Mouse (Mus musculus) layer of hippocampus, adult 2 months (tissue): ENCODE results near the gene Atxn1. TPM values are rescaled to one million over a fixed set of nuclear protein-coding genes. Genes with fewer than 3 reads are reported as not detected.
A peak's percentile ranks its signal among the peaks of the same experiment; 100 is the strongest.

ENCODE experiments used
- DNase-seq, 2 experiments: peaks; one replicate each; pipeline ENCODE4 v3.0.0; 2022; ENCODE audit warnings: low spot score in 2 of 2
- H3K27ac ChIP-seq: fragments of 200-600 bp; 2 replicates; pipeline ENCODE4 v1.8.1; 2022
- H3K4me3 ChIP-seq: fragments of 200-600 bp; 2 replicates; pipeline ENCODE4 v1.8.1; 2022; ENCODE audit warnings: mild to moderate bottlenecking
- CTCF ChIP-seq: fragments of 200-600 bp; conservative IDR thresholded peaks from 2 replicates; pipeline ENCODE4 v1.8.1; 2022; ENCODE audit warnings: antibody characterized with exemption, mild to moderate bottlenecking, moderate library complexity
- total RNA-seq, 2 experiments: library from RNA; stranded (reverse); gene quantifications; 2 replicates each; pipeline ENCODE4 v1.2.3; 2021

Atxn1 gene
- total RNA-seq, 2 experiments from 2014 or later, result 128 to 131 TPM

DNA sequence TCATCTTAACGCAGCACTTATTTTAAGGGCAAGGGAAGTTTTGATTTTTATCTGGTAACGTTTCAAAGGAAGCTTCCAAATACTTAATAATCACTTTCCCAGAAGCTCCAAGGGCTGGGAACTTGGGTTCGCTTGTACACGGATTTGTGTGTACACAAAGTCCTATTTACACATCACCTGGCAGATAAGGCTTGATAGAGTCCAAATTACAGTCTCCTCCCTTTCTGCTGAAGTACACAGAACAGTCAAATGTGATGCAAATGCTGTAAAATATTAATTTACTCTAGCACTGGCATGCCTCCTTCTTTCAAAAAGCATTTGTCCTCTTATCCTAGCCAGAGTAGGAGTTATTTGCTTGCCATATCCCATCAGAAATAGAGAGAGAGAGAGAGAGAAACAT is 6.5 kb downstream of the Atxn1 start:
- Histone ChIP-seq H3K4me3 (no peak overlapping the region), H3K27ac (no peak overlapping the region)
- TF ChIP-seq CTCF, result no peak
- no peak for DNase-seq

DNA sequence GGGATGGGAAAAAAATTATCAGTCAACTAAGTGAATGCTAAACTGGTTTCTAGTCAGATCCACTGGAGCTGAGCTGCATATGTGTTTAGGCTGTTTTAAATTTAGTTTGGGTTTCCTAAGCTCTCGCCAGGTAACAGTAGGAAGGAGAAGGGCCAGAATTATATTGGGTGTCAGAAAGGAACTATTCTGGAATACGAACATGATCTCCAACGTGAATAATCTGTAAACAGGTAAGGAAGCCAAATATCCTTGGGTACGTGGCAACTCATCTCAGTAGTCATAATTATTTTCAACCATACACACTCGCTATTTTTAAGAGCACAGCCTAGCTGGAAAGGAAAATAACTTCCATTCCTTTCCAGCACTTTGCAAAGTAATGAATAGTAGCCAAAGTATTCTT is 7.2 kb downstream of the Atxn1 start:
- Histone ChIP-seq H3K27ac (no peak overlapping the region), H3K4me3 (no peak overlapping the region)
- DNase-seq, result no peak
- no peak for TF ChIP-seq CTCF

DNA sequence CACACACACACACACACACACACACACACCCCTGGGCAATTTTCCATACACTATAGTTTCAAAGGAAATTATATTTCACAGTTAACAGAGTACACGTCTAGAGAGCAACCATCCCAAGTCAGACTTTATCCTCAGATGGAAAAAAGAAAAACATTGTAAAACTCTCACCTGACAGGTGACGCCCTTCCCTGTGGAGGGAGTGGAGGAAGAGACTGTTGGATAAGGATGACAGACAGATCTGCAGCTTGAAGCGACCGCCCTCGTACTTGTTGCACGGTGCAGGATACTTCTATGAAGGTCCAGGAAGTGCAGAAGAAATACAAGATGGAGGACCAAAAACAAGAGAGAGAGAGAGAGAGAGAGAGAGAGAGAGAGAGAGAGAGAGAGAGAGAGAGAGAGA is 8.5 kb downstream of the Atxn1 start:
- Histone ChIP-seq H3K27ac (no peak overlapping the region), H3K4me3 (no peak overlapping the region)
- no peak for DNase-seq
- TF ChIP-seq CTCF, result no peak

DNA sequence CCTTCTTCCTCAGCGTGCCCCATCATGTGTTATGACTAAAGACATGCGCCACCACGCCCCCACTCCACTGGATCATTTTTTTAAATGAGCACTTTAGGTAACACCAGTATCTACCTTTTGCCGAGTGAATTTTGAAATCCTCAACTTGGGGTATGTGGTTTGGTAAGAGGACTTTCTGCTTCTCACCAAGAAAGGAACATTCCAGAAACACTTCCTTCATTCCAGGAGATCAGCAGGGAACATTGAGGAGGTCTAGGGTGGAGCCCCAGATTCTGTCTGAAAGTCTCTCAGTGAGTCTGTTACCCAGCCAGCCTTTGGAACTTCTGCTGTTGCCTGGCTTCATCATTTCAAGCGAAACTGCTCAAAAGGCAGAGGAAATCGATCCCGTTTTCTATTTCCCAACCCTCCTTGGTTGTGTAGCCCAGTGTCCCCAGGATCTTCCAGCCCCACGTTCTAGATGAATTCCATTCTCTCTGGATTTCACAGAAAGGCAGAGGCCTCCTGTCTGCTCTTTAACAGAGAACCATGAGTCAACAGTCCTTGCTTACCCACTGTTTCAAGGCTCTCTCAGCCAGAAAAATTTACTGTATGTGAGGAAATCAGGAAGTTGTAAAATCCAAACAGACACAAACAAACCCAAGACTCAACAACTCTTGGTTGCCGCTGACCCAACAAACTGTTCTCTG is 9.3 kb downstream of the Atxn1 start:
- no peak overlapping the region for H3K4me3 ChIP-seq
- H3K27ac ChIP-seq, result no peak overlapping the region
- no peak for TF ChIP-seq CTCF
- no peak for DNase-seq

DNA sequence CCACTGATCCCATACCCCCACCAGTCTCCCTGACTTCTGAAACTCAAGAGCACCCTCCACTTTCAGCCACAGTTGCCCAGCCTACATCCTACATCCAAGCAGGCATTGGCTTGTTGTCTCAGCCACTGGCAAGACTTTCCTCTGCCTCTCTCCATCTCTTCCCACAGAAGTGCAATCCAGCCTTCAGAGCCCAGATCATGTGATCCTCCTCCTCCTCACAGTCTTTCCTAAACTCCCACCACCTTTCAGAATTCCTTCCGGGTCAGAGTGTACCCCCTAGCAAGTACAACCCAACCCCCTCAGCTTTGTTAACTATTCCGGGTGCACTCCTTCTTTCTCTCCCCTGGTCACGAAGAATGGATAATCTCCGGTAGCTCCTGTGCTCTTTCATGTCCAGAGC is 11.7 kb downstream of the Atxn1 start:
- no peak for TF ChIP-seq CTCF
- no peak overlapping the region for H3K4me3 ChIP-seq
- no peak for DNase-seq
- H3K27ac ChIP-seq, result no peak overlapping the region

DNA sequence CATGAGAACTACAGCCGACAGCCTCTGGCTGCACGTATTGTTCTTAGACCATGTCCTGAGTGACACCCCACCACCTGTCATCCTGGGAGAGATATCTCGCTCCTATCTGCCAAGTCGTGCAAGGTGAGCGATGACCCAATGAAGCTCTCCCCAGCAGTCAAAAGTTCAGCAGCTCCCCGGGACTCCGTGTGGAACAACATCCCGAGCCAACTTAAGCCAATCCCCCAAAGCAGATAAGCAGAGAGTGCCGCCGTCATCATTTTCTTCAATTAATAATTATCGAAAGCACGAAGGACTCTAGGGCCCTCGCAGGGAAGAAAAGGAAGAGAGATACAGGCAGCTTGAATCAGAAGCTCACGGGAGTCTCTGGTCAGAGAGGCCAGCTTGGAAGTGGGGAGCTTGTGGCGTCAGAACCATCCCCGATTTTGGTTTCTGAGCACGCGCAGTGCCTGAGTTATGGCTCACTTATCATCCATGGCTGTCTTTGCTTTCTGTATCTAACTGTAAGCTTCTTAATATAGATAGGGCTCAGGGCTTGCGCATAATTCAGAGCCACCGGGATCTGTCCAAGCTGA is 13.7 kb downstream of the Atxn1 start:
- Histone ChIP-seq H3K4me3 (no peak overlapping the region), H3K27ac (0 out of 2 replicates have a peak overlapping the region, but pooled peaks have one; percentile 5)
- no peak for DNase-seq
- no peak for TF ChIP-seq CTCF

DNA sequence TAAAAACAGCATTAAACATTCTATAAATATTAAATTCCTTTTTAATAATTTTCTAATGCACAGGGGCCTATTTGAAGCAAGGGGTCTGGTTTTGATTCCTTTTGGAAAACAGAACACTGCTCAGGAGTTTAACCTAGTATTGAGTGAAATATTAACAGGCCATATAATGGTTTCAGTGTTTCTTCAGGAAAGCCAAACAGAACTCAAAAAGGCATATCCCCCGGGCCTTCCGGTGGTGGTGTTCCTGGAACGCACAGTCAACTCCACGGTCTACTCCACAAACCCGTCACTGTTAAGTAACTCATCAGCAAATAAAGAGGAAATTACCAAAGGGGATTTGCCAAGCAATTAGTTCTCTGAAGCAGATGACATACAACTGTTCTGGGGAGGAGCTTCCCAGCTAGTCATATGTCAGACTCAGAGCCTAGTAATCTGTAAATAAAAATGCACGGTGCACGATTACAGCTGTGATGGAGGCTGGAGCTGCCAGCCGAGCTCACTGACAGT is 14.4 kb downstream of the Atxn1 start:
- 0 out of 2 replicates have a peak overlapping the region, but pooled peaks have one; percentile 5 for H3K27ac ChIP-seq
- no peak for TF ChIP-seq CTCF
- H3K4me3 ChIP-seq, result no peak overlapping the region
- DNase-seq, result no peak

DNA sequence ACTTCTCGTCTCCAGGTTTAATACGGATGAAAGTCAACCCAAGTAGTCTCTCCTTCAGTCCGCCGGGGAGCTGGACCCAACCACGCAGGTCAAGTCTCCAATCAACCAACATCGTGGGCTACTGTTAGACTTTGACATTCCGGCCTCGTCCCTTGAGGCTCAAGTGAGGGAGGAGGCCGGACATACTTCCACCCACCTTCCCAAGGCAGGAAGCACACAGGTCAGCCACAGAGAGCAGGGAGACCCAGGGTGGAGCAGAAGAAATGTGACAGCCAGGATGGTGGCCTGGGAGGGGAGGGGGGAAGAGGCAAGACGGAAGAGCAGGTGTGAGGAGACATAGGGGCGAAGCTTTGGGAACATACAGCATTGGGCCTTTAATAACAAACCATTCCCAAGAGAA is 18.7 kb downstream of the Atxn1 start:
- TF ChIP-seq CTCF, result no peak
- DNase-seq, result no peak
- Histone ChIP-seq H3K4me3 (no peak overlapping the region), H3K27ac (no peak overlapping the region)

DNA sequence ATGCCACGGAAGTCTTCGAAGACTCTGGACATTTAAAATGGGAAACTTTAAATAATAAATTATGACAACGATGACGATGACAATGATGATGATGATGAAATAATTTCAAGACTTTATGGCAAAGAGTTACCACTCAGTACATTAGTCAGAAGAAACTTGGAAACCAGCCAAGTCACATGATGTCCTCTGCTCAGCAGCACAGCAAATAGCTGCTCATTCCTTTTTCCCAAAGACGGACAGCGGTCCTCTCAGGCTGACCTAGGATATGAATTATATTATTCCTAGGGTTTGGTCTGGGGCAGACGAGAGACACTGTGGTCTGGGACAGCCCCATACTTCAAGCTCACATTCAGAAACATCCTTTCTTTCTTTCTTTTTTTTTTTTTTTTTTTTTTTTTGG is 22.5 kb downstream of the Atxn1 start:
- no peak for TF ChIP-seq CTCF
- Histone ChIP-seq H3K4me3 (no peak overlapping the region), H3K27ac (no peak overlapping the region)

DNA sequence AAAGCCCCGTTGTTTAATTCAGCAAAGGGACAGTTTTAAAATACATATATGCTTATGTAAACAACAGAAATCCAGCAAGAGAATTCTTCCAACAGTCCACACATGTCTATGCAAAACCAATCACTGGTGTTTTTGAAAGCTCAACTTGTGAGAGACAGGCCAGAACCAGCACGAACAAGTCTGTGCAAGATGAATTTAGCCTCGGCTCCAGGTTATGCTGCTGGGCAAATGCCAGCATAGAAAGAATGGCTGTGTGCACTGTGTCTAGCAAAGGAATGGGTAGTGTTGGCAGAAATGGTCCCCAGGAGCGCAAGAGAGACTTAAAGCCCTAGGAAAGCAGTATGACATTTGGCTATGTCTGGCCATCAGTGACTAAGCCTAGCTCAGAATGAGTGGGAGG is 24.1 kb downstream of the Atxn1 start:
- H3K4me3 ChIP-seq, result no peak overlapping the region
- TF ChIP-seq CTCF, result no peak
- peak overlapping the region; percentile 33; the same call in 1 of the 2 replicates for H3K27ac ChIP-seq
- DNase-seq, result no peak

More for the DNA sequence above, 22.5 kb downstream of the Atxn1 start:
- DNase-seq, result no peak

DNA sequence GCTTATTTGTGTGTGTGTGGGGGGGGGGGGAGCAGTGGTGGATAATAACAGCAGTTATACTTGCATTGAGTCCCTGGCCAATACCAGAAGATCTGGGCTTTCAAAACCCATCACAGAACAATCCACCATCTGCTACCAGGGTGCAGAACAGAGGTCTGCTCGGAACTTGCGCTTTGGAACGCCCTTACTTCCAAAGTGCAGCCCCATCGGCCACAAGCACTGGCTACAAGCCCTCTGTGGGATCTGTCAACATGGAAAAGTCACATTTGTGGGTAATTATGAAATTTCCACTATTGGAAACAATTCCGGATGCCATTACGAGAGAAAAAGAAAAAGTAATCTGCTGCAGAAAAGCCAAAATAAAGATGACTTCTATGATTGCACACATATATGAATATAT is 25.2 kb downstream of the Atxn1 start:
- peak overlapping the region; percentile 28; the same call in 1 of the 2 replicates for H3K27ac ChIP-seq

DNA sequence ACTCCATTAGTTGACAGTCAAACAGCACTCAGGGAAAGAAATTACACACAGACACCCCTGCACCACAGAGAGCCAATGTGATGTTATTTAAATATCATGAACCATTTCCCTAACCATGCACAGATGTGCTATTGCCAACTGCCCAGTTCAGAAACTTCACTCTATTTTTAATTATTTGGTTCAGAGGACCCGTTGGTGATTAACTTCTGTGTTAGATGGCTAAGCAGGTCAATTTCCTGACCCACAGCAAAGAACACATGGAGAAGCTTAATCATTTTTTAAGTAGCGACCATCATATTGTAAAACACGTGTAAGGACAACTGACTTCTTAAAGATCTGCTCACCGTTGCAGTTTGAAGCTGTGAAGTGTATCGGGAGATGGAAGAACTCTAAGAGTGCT is 26.7 kb downstream of the Atxn1 start:
- no peak for DNase-seq
- H3K4me3 ChIP-seq, result no peak overlapping the region
- no peak overlapping the region for H3K27ac ChIP-seq
- TF ChIP-seq CTCF, result no peak

More for the DNA sequence above, 25.2 kb downstream of the Atxn1 start:
- no peak overlapping the region for H3K4me3 ChIP-seq
- DNase-seq, result no peak
- no peak for TF ChIP-seq CTCF

DNA sequence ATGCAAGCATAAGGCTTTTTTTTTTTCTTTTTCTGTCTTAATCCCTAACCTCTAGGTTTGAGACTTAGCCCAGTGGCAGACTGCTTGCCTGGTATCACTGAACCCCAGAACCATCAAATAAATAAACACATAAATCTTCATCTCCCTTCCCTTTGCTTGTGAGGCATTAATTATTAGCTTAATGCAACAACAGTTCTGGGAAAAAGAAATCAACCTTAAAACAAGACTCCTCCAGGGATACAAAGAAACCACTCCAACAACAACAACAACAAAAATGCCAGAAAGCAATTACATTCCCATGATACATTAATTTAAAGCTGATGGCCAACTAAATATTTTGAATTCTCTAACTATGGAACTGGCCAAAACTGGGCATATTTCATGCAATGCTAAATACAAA is 28.0 kb downstream of the Atxn1 start:
- no peak for DNase-seq
- no peak for TF ChIP-seq CTCF
- H3K27ac ChIP-seq, result no peak overlapping the region
- no peak overlapping the region for H3K4me3 ChIP-seq

DNA sequence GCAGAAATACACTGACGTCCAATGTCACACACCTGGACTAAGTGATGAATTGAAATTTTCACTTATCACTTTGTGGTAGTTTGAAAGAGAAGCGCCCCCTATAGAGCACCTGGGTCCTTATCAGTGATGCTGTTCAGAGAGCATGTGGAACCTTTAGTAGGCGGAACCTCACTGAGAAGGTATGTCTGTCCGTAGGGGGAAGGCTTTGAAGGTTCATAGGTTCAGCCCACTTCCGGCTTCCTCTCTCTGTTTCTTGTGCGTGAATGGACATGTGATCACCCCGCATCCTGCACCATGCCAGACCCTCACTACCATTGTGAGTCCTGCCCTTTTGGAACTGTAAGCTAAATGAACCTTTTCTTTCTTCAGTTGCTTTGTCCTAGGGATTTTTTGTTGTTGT is 29.0 kb downstream of the Atxn1 start:
- 0 out of 2 replicates have a peak, but pooled peaks have one; percentile 15 for TF ChIP-seq CTCF
- no peak for DNase-seq
- Histone ChIP-seq H3K27ac (no peak overlapping the region), H3K4me3 (no peak overlapping the region)
